Mouse (Mus musculus) hindbrain, embryonic 10.5 days (tissue): Measurements from ENCODE around the gene Grin3b. TPM values are rescaled to one million over a fixed set of nuclear protein-coding genes. Genes with fewer than 3 reads are reported as not detected.

Experiments
- DNase-seq: peaks from one replicate; pipeline ENCODE4 v3.0.0-alpha.2; 2017; ENCODE audit warnings: low spot score
- H3K27ac ChIP-seq: fragments of 300-500 bp; sonication (generic); 2 replicates; pipeline ENCODE4 v1.5.1; 2016; ENCODE audit warnings: mild to moderate bottlenecking, moderate library complexity
- H3K27me3 ChIP-seq: fragments of 300-500 bp; sonication (generic); 2 replicates; pipeline ENCODE4 v1.6.1; 2016; ENCODE audit warnings: mild to moderate bottlenecking; ENCODE audit not compliant: poor library complexity, insufficient read depth, severe bottlenecking
- H3K36me3 ChIP-seq: fragments of 300-500 bp; sonication (generic); 2 replicates; pipeline ENCODE4 v1.6.1; 2016; ENCODE audit warnings: mild to moderate bottlenecking, moderate library complexity
- H3K4me1 ChIP-seq: fragments of 300-500 bp; sonication (generic); replicated peaks from 2 replicates; pipeline ENCODE4 v1.6.1; 2016; ENCODE audit warnings: mild to moderate bottlenecking
- H3K4me3 ChIP-seq: fragments of 300-500 bp; sonication (generic); 2 replicates; pipeline ENCODE4 v1.5.1; 2016; ENCODE audit warnings: mild to moderate bottlenecking, moderate library complexity
- H3K9me3 ChIP-seq: fragments of 300-500 bp; sonication (generic); 2 replicates; pipeline ENCODE4 v1.6.1; 2016; ENCODE audit warnings: mild to moderate bottlenecking, moderate library complexity
- WGBS: fragments of 180-500 bp; shearing (Covaris S2); methylation state at CpG from one replicate; pipeline ENCODE4 v1.1.7; 2016; 5-methylcytosine and 5-hydroxymethylcytosine counted together
- polyA plus RNA-seq: library from polyadenylated mRNA; unstranded; fragments of >200 nt; fragmentation: Nextera tagmentation; extraction: Ambion mirVana; gene quantifications from 2 replicates; pipeline ENCODE4 v1.2.1, GENCODE M21; 2016

Gene Grin3b
- polyA plus RNA-seq, 1 experiment from 2014 or later: 0.35 TPM

DNA sequence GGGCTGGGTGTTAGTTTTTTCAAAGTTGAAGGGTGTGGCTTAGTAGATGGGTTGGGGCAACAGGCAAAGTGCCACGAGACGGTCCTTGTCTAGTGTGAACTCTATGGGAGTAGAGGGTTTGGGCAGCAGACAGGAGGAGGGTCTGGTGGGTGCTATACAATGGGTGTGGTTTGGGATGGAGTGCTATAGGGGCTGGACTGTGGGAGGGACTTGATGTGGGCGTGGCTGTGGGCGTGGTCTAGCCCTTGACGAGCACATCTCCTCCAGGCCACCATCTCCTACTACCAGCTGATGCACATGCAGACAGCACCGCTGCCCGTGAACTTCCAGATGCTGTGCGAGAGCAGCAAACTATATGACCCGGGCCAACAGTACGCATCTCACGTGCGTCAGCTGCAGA lies 55.4 kb downstream of the Grin3b start:
- Histone ChIP-seq H3K27ac (no peak overlapping the region), H3K36me3 (peaks cover 14% of the 10 kb centered on the region), H3K4me1 (peaks cover 35% of the 10 kb centered on the region), H3K9me3 (no peaks in the 10 kb centered on the region), H3K27me3 (peaks cover 3% of the 10 kb centered on the region; the same call in 1 of the 2 replicates), H3K4me3 (no peak overlapping the region)
- 68% methylated on average over 12 of the region's 12 CpGs for WGBS
- no peak for DNase-seq

Other genes starting within 250 kb of the Grin3b start
- gene Polrmt, start 224.1 kb upstream of the Grin3b start, polyA plus RNA-seq: 47.3 and 51.6 TPM in 2 replicates
- 0.12 and 0.55 TPM in 2 replicates for gene Fgf22, start 215.6 kb upstream of the Grin3b start, polyA plus RNA-seq
- 124 and 136 TPM in 2 replicates for gene Rnf126, start 203.8 kb upstream of the Grin3b start, polyA plus RNA-seq
- 1.7 and 1.8 TPM in 2 replicates for gene Fstl3, start 193.4 kb upstream of the Grin3b start, polyA plus RNA-seq
- gene Prss57, start 179.8 kb upstream of the Grin3b start, polyA plus RNA-seq: 0.10 TPM in 1 of 2 replicates, not detected in the other
- gene Palm, start 177.1 kb upstream of the Grin3b start, polyA plus RNA-seq: 142 and 175 TPM in 2 replicates
- gene Misp, start 149.7 kb upstream of the Grin3b start, polyA plus RNA-seq: 1.0 and 2.4 TPM in 2 replicates
- 288 and 338 TPM in 2 replicates for gene Ptbp1, start 116.3 kb upstream of the Grin3b start, polyA plus RNA-seq
- 10.0 and 15.1 TPM in 2 replicates for gene Prtn3, start 96.2 kb upstream of the Grin3b start, polyA plus RNA-seq
- 122 and 205 TPM in 2 replicates for gene Plppr3, start 96.1 kb upstream of the Grin3b start, polyA plus RNA-seq
- gene Elane, start 84.5 kb upstream of the Grin3b start, polyA plus RNA-seq: not detected in 2 replicates
- gene Cfd, start 79.9 kb upstream of the Grin3b start, polyA plus RNA-seq: not detected in 2 replicates
- gene Med16, start 61.8 kb upstream of the Grin3b start, polyA plus RNA-seq: 68.3 and 77.3 TPM in 2 replicates
- 2.6 and 4.5 TPM in 2 replicates for gene Gm26602, start 59.9 kb upstream of the Grin3b start, polyA plus RNA-seq
- gene Kiss1r, start 53.7 kb upstream of the Grin3b start, polyA plus RNA-seq: 0.72 and 0.80 TPM in 2 replicates
- gene R3hdm4, start 49.5 kb upstream of the Grin3b start, polyA plus RNA-seq: 130 and 152 TPM in 2 replicates
- gene Arid3a, start 43.7 kb upstream of the Grin3b start, polyA plus RNA-seq: 11.1 and 15.0 TPM in 2 replicates
- 128 and 140 TPM in 2 replicates for gene Wdr18, start 10.6 kb upstream of the Grin3b start, polyA plus RNA-seq
- 11.8 and 13.1 TPM in 2 replicates for gene Tmem259, start 13.6 kb downstream of the Grin3b start, polyA plus RNA-seq
- 201 and 223 TPM in 2 replicates for gene Cnn2, start 17.9 kb downstream of the Grin3b start, polyA plus RNA-seq
- 4.4 and 6.0 TPM in 2 replicates for gene Abca7, start 25.8 kb downstream of the Grin3b start, polyA plus RNA-seq
- 8.4 and 9.0 TPM in 2 replicates for gene Arhgap45, start 45.9 kb downstream of the Grin3b start, polyA plus RNA-seq
- 261 and 268 TPM in 2 replicates for gene Polr2e, start 69.1 kb downstream of the Grin3b start, polyA plus RNA-seq
- 681 and 705 TPM in 2 replicates for gene Gpx4, start 76.5 kb downstream of the Grin3b start, polyA plus RNA-seq
- 16.8 and 17.2 TPM in 2 replicates for gene Sbno2, start 134.9 kb downstream of the Grin3b start, polyA plus RNA-seq
- gene Stk11, start 145.1 kb downstream of the Grin3b start, polyA plus RNA-seq: 18.5 and 21.1 TPM in 2 replicates
- 484 and 504 TPM in 2 replicates for gene Atp5d, start 167.9 kb downstream of the Grin3b start, polyA plus RNA-seq
- gene Cbarp, start 170.1 kb downstream of the Grin3b start, polyA plus RNA-seq: 7.1 and 15.0 TPM in 2 replicates
- gene Midn, start 177.6 kb downstream of the Grin3b start, polyA plus RNA-seq: 22.3 and 24.6 TPM in 2 replicates
- 95.3 and 153 TPM in 2 replicates for gene Cirbp, start 195.3 kb downstream of the Grin3b start, polyA plus RNA-seq
- gene 1600002K03Rik, start 202.2 kb downstream of the Grin3b start, polyA plus RNA-seq: 12.9 and 14.4 TPM in 2 replicates
- 41.3 and 43.7 TPM in 2 replicates for gene Efna2, start 208.8 kb downstream of the Grin3b start, polyA plus RNA-seq